Mouse (Mus musculus) skeletal muscle tissue, postnatal 0 days (tissue): ENCODE data around the gene Acss1. TPM values are rescaled to one million over a fixed set of nuclear protein-coding genes. Genes with fewer than 3 reads are reported as not detected.

Experiments
- polyA plus RNA-seq: library from polyadenylated mRNA; unstranded; fragments of >200 nt; fragmentation: Nextera tagmentation; extraction: Ambion mirVana; gene quantifications from 2 replicates; pipeline ENCODE4 v1.2.1, GENCODE M21; 2015

The Acss1 gene
- 10.9 and 12.9 TPM in 2 replicates for polyA plus RNA-seq

DNA sequence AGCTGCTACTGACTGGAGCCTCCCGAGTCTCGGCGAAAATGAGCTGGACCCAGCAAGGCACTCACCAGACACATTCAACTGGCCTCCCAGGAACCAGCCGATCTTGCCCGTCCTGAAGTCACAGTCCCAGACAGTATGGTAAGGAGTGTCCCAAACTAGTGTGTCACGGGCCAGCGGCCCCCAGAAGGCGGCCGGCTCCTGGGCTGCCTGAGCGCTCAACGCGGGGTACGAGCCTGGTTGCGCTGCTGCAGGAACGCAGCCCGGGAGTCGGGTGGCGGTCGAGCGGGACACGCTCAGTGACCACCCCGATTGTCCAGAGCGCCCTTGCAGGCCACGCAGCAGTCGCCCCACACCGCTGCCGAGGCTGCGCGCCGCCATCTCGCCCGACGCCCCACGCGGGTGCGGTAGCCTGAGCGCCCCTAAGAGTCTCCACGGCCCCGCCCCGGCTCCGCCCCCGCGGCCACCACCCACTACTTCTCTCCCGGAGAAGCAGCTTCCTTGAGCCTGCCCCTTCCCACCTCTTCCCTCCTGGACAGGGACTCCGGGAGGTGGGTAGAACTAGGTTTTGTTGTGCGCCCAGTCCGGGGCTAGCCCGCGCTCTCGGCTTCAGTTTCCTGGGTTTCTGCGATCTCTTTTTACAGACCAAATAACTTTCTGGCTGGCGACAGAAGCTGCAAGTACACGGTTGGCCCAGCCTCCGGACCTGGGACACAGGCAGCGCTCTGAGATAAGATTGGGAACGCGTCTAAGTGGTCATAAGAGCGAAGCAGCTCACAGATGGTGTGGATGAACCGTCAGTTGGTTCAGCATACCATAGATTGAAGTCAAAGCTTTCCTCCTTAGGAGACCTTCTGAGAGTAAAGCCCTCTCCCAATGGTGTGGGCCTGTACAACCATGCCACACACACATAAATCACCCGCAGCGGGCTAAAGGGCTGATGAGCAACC, at the start of gene Acss1:
Acss1 (minus strand) TSS at position 681 of the 947 bp plus-strand sequence.

DNA sequence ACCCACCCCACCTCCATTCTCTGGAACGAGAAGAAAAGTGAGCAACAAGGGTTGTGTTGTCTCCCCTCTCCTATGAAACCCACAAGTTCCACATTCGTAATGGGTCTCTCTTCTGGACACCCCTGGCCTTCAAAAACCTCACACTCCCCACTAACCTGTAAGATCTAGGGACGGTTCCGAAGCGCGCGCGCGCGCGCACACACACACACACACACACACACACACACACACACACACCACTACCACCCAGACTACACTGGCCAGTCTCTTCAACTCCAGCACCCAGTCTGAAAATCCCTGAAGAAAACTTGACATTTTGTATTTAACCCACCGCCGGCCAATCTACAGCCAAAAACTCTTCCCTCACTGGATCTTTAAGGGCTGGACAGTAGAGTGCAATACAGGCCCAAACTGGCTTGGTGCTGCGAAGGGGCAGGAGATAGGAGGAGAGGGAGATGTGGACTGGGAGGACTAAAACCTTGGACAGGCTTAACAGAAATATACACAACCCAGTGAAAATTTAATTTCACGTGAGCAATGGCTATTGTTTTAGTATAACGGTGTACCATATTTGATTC, 21.0 kb upstream of the Acss1 start, which contains the start of gene Vsx1:
Vsx1 (minus strand) TSS at position 138 of the 578 bp plus-strand sequence.

DNA sequence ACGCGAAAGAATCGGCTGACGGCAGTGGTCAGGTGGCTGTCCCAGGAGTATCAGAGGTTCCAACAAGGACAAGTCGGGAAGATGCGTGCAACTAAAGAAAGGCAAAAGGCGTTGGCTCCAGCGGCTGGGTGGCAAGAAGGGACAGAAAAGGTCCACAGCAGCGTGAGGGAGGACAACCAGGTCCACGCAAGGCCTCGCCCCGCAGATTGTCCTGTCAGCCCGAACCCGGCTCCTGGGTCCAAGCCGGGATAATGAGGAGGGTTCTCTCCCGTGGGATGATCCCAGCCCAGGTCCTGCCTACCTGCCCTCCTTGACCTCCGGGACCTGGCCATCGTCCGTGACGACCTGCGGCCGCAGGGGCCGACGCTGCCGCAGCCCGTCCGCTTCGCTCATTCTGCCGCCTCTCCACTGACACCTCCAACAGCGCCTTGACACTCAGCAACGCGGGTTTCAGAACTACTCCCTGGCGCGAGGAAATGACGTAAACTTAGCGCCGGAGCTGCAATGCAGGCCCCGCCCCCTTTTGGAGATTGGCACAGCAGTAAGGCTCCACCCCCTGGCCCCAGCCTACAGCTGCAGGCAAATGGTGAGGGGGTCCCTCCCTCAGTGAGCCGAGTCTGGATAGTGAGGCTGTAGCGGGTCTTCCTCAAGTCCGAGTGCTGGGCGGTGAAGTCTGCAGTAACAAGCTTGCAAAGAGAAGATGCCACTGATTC, 60.1 kb downstream of the Acss1 start, which contains the start of gene Apmap:
Apmap (minus strand) TSS at position 481 of the 713 bp plus-strand sequence.

DNA sequence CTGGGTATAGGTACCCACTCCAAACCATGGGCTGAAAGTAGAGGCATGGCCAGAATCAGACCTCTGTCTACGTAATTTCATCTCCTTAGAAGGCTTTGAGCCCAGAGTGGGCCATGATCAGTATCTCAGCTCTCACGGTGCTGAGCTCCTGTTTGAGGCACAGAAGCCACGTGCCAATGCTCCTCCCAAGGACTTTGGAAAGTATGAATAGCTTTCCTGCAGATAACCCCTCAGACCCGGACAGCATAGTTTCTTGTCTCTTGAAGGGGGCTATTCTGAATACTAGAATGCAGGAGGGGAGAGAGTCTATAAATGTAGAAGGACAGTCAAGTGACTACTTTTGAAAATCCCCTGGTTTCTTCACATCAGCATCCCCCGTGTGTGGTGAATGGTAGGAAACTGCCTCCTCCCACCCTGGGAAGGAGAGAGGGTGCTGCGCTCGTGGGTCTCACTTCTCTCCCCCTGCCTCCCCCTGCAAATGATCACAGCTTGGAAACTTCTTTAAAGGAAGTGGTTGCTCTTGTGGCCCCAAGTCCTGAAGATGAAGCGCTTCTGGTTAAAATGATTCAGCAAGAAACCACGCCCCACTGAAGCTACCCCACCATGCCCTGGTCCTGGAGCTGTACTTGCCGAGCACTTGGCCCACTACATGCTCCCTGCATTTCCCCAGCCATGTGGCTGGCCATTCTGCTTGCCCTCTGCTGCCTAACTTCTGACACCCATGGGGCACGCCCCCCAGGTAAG, 98.3 kb downstream of the Acss1 start, which contains the start of gene Cst7:
Cst7 (plus strand) TSS at position 569 of the 744 bp plus-strand sequence.

Other genes starting within 250 kb of the Acss1 start
- gene Zfp442, start 217.0 kb downstream of the Acss1 start, polyA plus RNA-seq = 2.4 and 2.8 TPM in 2 replicates
- 0.06 TPM in 1 of 2 replicates, not detected in the other for gene Zfp345, start 183.4 kb downstream of the Acss1 start, polyA plus RNA-seq
- gene Cst7, start 98.1 kb downstream of the Acss1 start, polyA plus RNA-seq = 3.8 and 5.6 TPM in 2 replicates
- 27.1 and 85.5 TPM in 2 replicates for gene Apmap, start 59.9 kb downstream of the Acss1 start, polyA plus RNA-seq
- gene Vsx1, start 20.9 kb upstream of the Acss1 start, polyA plus RNA-seq = not detected in 2 replicates
- gene Entpd6, start 80.5 kb upstream of the Acss1 start, polyA plus RNA-seq = 10.3 and 16.7 TPM in 2 replicates
- gene Pygb, start 118.2 kb upstream of the Acss1 start, polyA plus RNA-seq = 19.2 and 29.4 TPM in 2 replicates
- 29.2 and 41.6 TPM in 2 replicates for gene Abhd12, start 236.2 kb upstream of the Acss1 start, polyA plus RNA-seq
- gene Gins1, start 236.9 kb upstream of the Acss1 start, polyA plus RNA-seq = 6.6 and 7.6 TPM in 2 replicates